Mouse (Mus musculus): ENCODE results near the gene Emp1. TPM values are rescaled to one million over a fixed set of nuclear protein-coding genes. Genes with fewer than 3 reads are reported as not detected.

The Emp1 gene
- polyA plus RNA-seq, 1 experiment from 2014 or later, result 4.1 TPM

DNA sequence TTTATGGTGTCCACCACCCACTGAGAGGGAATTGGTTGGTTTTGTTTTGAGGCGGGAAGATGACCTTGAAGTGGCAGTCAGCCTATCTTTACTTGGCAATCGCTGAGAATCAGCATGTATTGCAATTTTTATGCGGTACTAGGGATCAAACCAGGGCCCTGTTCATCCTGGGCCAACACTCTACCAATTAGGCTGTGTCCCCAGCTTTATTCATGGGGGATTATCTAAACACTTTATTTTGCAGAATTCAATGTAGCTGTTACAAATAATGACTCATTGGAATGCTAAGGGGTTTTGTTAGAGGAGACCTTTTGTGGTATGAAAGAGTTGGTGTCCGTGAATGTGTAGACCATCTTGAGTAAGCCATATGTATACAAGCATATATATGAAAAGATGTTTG, 9.8 kb upstream of the Emp1 start:
- H3K4me1 ChIP-seq (ENCODE audit: control insufficient read depth, insufficient read depth, low read length), result no peaks in the 10 kb centered on the region
- no peak overlapping the region for H3K9ac ChIP-seq (ENCODE audit: low read length)
- 82% methylated on average over 4 of the region's 4 CpGs for WGBS
- H3K27ac ChIP-seq (ENCODE audit: low read depth, low read length), result no peak overlapping the region
- no peaks in the 10 kb centered on the region for H3K36me3 ChIP-seq (ENCODE audit: control insufficient read depth, insufficient read depth, low read length)
- H3K4me2 ChIP-seq (ENCODE audit: low read depth), result no peak overlapping the region
- H3K27me3 ChIP-seq (ENCODE audit: control insufficient read depth, insufficient read depth, low read length), result no peaks in the 10 kb centered on the region
- no peaks in the 10 kb centered on the region for H3K9me3 ChIP-seq (ENCODE audit: control insufficient read depth, low read length)
- H3K4me3 ChIP-seq (ENCODE audit: low read depth, low read length), result no peak overlapping the region
- DNase-seq (ENCODE audit: low spot score) (no peak), ATAC-seq (ENCODE audit: insufficient read depth, low FRiP score, low TSS enrichment) (no peak)

DNA sequence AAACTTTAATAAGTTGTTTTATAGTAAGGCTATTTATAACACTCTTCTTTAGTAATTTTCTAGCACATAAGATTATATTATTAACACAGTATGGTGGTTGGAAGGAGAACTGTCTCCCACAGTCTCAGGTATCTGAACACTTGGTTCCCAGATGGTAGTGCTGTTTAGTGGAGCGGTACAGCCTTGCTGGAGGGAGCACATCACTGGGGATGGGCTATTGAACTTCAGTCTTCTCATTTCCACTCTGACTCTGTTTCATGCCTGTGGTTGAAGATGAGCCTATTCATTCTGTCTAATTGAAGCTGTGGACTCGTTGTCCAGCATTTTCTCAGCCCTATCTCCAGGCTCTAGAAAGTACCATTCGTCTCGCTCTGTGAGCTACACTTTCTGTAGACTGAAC, 7.4 kb upstream of the Emp1 start:
- 90% methylated on average over 4 of the region's 4 CpGs for WGBS
- ATAC-seq (ENCODE audit: insufficient read depth, low FRiP score, low TSS enrichment) (no peak), DNase-seq (ENCODE audit: low spot score) (no peak)
- Histone ChIP-seq H3K4me3 (ENCODE audit: low read depth, low read length) (no peak overlapping the region), H3K4me1 (ENCODE audit: control insufficient read depth, insufficient read depth, low read length) (no peaks in the 10 kb centered on the region), H3K4me2 (ENCODE audit: low read depth) (no peak overlapping the region), H3K9ac (ENCODE audit: low read length) (no peak overlapping the region), H3K27ac (ENCODE audit: low read depth, low read length) (no peak overlapping the region), H3K27me3 (ENCODE audit: control insufficient read depth, insufficient read depth, low read length) (no peaks in the 10 kb centered on the region), H3K9me3 (ENCODE audit: control insufficient read depth, low read length) (no peaks in the 10 kb centered on the region), H3K36me3 (ENCODE audit: control insufficient read depth, insufficient read depth, low read length) (no peaks in the 10 kb centered on the region)

DNA sequence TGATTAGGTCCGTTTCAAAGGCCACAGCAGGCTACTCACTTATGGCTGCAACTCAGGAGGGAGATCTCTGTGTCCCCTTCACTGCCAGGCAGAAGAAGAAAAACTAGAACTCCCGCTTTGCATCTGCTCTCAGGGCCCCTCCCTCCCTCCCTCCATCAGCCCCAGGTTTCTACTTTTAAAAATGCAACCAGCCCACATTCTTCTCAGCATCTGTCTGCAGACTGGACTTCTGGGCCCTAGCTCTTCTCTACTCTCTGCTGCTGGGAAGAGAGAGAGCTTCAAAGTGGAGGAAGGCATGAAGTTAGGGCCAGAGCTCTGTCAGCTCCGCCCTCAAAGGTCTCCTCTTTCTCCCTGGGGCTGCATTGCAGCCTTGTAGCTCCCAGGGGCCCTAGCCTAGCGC, 2.0 kb upstream of the Emp1 start:
- H3K27ac ChIP-seq (ENCODE audit: low read depth, low read length), result no peak overlapping the region
- no peaks in the 10 kb centered on the region for H3K27me3 ChIP-seq (ENCODE audit: control insufficient read depth, insufficient read depth, low read length)
- DNase-seq (ENCODE audit: low spot score), result no peak
- no peaks in the 10 kb centered on the region for H3K9me3 ChIP-seq (ENCODE audit: control insufficient read depth, low read length)
- no peaks in the 10 kb centered on the region for H3K4me1 ChIP-seq (ENCODE audit: control insufficient read depth, insufficient read depth, low read length)
- no peak overlapping the region for H3K9ac ChIP-seq (ENCODE audit: low read length)
- H3K36me3 ChIP-seq (ENCODE audit: control insufficient read depth, insufficient read depth, low read length), result no peaks in the 10 kb centered on the region; the same call in 1 of the 2 replicates
- no peak for ATAC-seq (ENCODE audit: insufficient read depth, low FRiP score, low TSS enrichment)
- no peak overlapping the region for H3K4me3 ChIP-seq (ENCODE audit: low read depth, low read length)
- WGBS, result 37% methylated on average over 4 of the region's 4 CpGs
- H3K4me2 ChIP-seq (ENCODE audit: low read depth), result no peak overlapping the region

DNA sequence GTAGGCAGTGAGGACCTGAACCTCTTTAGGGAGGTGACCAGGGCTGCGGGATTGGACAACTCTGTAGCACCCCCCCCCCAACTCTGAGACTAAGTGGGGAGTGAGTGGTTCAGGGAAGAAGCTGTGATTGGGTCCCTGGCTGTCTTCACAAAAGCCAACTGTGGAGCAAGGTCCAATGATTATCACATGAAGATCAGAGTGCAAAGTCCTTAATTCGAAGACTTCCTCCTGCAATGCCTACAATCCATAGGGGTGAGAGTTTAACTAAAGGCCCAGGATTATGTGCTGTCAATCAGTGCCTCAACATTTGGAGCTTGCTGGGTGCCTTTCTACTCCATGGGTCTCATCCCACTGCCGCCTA, 267 bp upstream of the Emp1 start:
- H3K36me3 ChIP-seq (ENCODE audit: control insufficient read depth, insufficient read depth, low read length), result no peaks in the 10 kb centered on the region; the same call in 1 of the 2 replicates
- no peaks in the 10 kb centered on the region for H3K9me3 ChIP-seq (ENCODE audit: control insufficient read depth, low read length)
- no peak overlapping the region for H3K4me3 ChIP-seq (ENCODE audit: low read depth, low read length)
- ATAC-seq (ENCODE audit: insufficient read depth, low FRiP score, low TSS enrichment) (no peak), DNase-seq (ENCODE audit: low spot score) (no peak)
- no peak overlapping the region for H3K4me2 ChIP-seq (ENCODE audit: low read depth)
- no peaks in the 10 kb centered on the region for H3K27me3 ChIP-seq (ENCODE audit: control insufficient read depth, insufficient read depth, low read length)
- H3K27ac ChIP-seq (ENCODE audit: low read depth, low read length), result no peak overlapping the region
- 81% methylated on average over 3 of the region's 3 CpGs for WGBS
- no peaks in the 10 kb centered on the region for H3K4me1 ChIP-seq (ENCODE audit: control insufficient read depth, insufficient read depth, low read length)
- no peak overlapping the region for H3K9ac ChIP-seq (ENCODE audit: low read length)

DNA sequence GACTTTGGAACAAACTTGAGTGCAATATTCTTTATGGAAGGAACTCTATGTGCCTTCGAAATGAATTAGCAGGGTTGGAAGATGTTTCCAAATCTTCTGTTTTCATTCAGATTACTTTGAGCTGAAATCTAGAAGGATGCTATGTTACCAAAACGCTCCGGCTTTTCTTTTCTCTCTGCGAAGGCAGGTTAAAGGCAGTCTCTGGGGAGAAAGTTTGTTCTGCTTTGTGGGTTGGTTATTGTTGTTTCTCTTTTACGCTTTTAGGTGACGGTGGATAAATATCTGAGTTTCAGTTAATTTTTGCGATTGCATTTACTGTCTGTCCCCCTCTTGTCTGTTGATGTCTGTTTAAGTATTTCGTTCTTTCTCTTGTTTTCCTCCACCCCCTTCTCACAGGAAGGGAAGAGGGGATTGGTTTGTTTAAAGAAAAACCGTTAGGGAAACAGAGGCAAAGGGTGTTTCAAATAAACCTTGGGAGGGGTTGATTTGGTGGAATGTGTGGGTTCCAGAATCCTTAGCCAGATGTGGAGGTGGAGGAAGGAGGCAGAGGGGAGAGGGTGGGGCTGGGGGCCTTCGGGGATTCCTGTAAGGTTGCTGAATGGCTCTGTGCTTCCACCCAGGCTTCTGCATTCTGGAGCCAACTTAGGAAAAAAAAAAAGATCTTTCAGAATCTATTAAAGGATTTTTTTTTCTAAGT, 1.1 kb downstream of the Emp1 start:
- WGBS, result 74% methylated on average over 10 of the region's 10 CpGs
- Histone ChIP-seq H3K9ac (ENCODE audit: low read length) (no peak overlapping the region), H3K27ac (ENCODE audit: low read depth, low read length) (no peak overlapping the region), H3K9me3 (ENCODE audit: control insufficient read depth, low read length) (no peaks in the 10 kb centered on the region), H3K4me3 (ENCODE audit: low read depth, low read length) (no peak overlapping the region), H3K27me3 (ENCODE audit: control insufficient read depth, insufficient read depth, low read length) (no peaks in the 10 kb centered on the region), H3K36me3 (ENCODE audit: control insufficient read depth, insufficient read depth, low read length) (no peaks in the 10 kb centered on the region; the same call in 1 of the 2 replicates), H3K4me2 (ENCODE audit: low read depth) (no peak overlapping the region), H3K4me1 (ENCODE audit: control insufficient read depth, insufficient read depth, low read length) (no peaks in the 10 kb centered on the region)
- DNase-seq (ENCODE audit: low spot score) (no peak), ATAC-seq (ENCODE audit: insufficient read depth, low FRiP score, low TSS enrichment) (no peak)

DNA sequence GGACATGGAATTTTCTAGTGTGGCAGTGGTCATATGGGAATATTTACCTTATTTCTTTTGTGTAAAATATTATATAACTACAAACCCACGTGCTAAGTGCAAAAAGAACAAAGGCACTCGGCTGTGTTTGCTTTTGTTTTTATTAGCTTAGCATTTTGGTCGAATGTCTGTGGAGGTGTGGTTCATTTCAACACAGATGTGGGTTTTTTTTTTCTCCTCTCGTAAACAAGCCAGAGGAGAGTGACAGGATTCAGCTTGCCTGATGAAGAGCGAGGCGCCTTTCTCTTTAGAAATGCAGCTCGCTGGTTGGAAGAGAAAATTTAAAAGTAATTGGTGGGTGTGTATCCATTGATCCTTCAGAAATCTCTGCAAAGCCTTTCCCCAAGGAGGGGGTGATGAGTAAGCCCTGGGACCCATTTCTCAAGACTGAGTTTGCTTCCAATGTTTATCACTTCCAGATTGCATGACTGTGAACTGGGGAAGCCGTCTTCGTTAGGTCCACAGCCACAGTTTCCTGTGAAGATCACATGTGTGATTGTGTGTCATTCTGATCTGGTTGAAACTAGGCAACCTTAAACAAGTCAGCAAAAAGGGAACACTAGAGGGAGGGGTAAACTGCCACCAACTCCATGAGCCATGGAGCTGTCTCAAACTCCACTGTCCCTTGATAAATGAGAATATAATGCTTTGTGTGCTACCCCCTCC, 1.8 kb downstream of the Emp1 start:
- Histone ChIP-seq H3K4me1 (ENCODE audit: control insufficient read depth, insufficient read depth, low read length) (no peaks in the 10 kb centered on the region), H3K4me2 (ENCODE audit: low read depth) (no peak overlapping the region), H3K27me3 (ENCODE audit: control insufficient read depth, insufficient read depth, low read length) (no peaks in the 10 kb centered on the region), H3K9me3 (ENCODE audit: control insufficient read depth, low read length) (no peaks in the 10 kb centered on the region), H3K4me3 (ENCODE audit: low read depth, low read length) (no peak overlapping the region), H3K36me3 (ENCODE audit: control insufficient read depth, insufficient read depth, low read length) (no peaks in the 10 kb centered on the region; the same call in 1 of the 2 replicates), H3K27ac (ENCODE audit: low read depth, low read length) (no peak overlapping the region), H3K9ac (ENCODE audit: low read length) (no peak overlapping the region)
- DNase-seq (ENCODE audit: low spot score) (no peak), ATAC-seq (ENCODE audit: insufficient read depth, low FRiP score, low TSS enrichment) (no peak)
- WGBS, result 33% methylated on average over 9 of the region's 9 CpGs

GRCm38 (mm10) chr6:135364891-135365301, 2.6 kb downstream of the Emp1 start:
- H3K27ac ChIP-seq (ENCODE audit: low read depth, low read length), result no peak overlapping the region
- WGBS, result 81% methylated on average over 6 of the region's 6 CpGs
- DNase-seq (ENCODE audit: low spot score), result no peak
- no peaks in the 10 kb centered on the region for H3K4me1 ChIP-seq (ENCODE audit: control insufficient read depth, insufficient read depth, low read length)
- no peaks in the 10 kb centered on the region for H3K27me3 ChIP-seq (ENCODE audit: control insufficient read depth, insufficient read depth, low read length)
- no peak overlapping the region for H3K4me2 ChIP-seq (ENCODE audit: low read depth)
- ATAC-seq (ENCODE audit: insufficient read depth, low FRiP score, low TSS enrichment), result no peak
- H3K4me3 ChIP-seq (ENCODE audit: low read depth, low read length), result no peak overlapping the region
- no peaks in the 10 kb centered on the region for H3K9me3 ChIP-seq (ENCODE audit: control insufficient read depth, low read length)
- no peak overlapping the region for H3K9ac ChIP-seq (ENCODE audit: low read length)
- no peaks in the 10 kb centered on the region; the same call in 1 of the 2 replicates for H3K36me3 ChIP-seq (ENCODE audit: control insufficient read depth, insufficient read depth, low read length)

GRCm38 (mm10) chr6:135365614-135366013, 3.3 kb downstream of the Emp1 start:
- WGBS, result 66% methylated on average over 4 of the region's 4 CpGs
- no peak overlapping the region for H3K27ac ChIP-seq (ENCODE audit: low read depth, low read length)
- no peak for ATAC-seq (ENCODE audit: insufficient read depth, low FRiP score, low TSS enrichment)

GRCm38 (mm10) chr6:135368230-135368629, 5.9 kb downstream of the Emp1 start:
- H3K27me3 ChIP-seq (ENCODE audit: control insufficient read depth, insufficient read depth, low read length), result no peaks in the 10 kb centered on the region
- ATAC-seq (ENCODE audit: insufficient read depth, low FRiP score, low TSS enrichment), result no peak
- no peak overlapping the region for H3K4me3 ChIP-seq (ENCODE audit: low read depth, low read length)
- WGBS, result 63% methylated on average over 6 of the region's 6 CpGs
- no peak overlapping the region for H3K9ac ChIP-seq (ENCODE audit: low read length)
- no peaks in the 10 kb centered on the region; the same call in 1 of the 2 replicates for H3K36me3 ChIP-seq (ENCODE audit: control insufficient read depth, insufficient read depth, low read length)
- no peak for DNase-seq (ENCODE audit: low spot score)
- H3K9me3 ChIP-seq (ENCODE audit: control insufficient read depth, low read length), result no peaks in the 10 kb centered on the region
- H3K4me1 ChIP-seq (ENCODE audit: control insufficient read depth, insufficient read depth, low read length), result no peaks in the 10 kb centered on the region
- H3K27ac ChIP-seq (ENCODE audit: low read depth, low read length), result no peak overlapping the region
- no peak overlapping the region for H3K4me2 ChIP-seq (ENCODE audit: low read depth)

More at GRCm38 (mm10) chr6:135365614-135366013, 3.3 kb downstream of the Emp1 start:
- no peak overlapping the region for H3K9ac ChIP-seq (ENCODE audit: low read length)
- H3K4me2 ChIP-seq (ENCODE audit: low read depth), result no peak overlapping the region
- no peaks in the 10 kb centered on the region for H3K9me3 ChIP-seq (ENCODE audit: control insufficient read depth, low read length)
- H3K4me1 ChIP-seq (ENCODE audit: control insufficient read depth, insufficient read depth, low read length), result no peaks in the 10 kb centered on the region
- H3K36me3 ChIP-seq (ENCODE audit: control insufficient read depth, insufficient read depth, low read length), result no peaks in the 10 kb centered on the region; the same call in 1 of the 2 replicates
- H3K27me3 ChIP-seq (ENCODE audit: control insufficient read depth, insufficient read depth, low read length), result no peaks in the 10 kb centered on the region
- DNase-seq (ENCODE audit: low spot score), result no peak
- no peak overlapping the region for H3K4me3 ChIP-seq (ENCODE audit: low read depth, low read length)

Measured in neural tube, embryonic 11.5 days (tissue).